Mouse (Mus musculus) ES-E14 (cell line): ENCODE data around the gene Astn2. TPM values are rescaled to one million over a fixed set of nuclear protein-coding genes. Genes with fewer than 3 reads are reported as not detected.
A peak's percentile ranks its signal among the peaks of the same experiment; 100 is the strongest.

Source experiments
- DNase-seq: peaks from one replicate; pipeline ENCODE4 v3.0.0-alpha.2; 2013; ENCODE audit warnings: low read depth, low spot score
- H3K27ac ChIP-seq: 2 replicates; pipeline ENCODE4 v1.5.1; 2012; ENCODE audit warnings: low read depth, mild to moderate bottlenecking, low read length, moderate library complexity, mixed read lengths; ENCODE audit not compliant: poor library complexity, insufficient read depth, severe bottlenecking
- H3K36me3 ChIP-seq: 2 replicates; pipeline ENCODE4 v1.6.1; 2012; ENCODE audit warnings: mild to moderate bottlenecking, low read length, moderate library complexity, mixed read lengths; ENCODE audit not compliant: control insufficient read depth, poor library complexity, insufficient read depth, severe bottlenecking
- H3K4me1 ChIP-seq, 2 experiments: fragments of 150-350 bp in 1 of 2; sonication (generic) in 1 of 2; 2 replicates each; pipeline ENCODE4 v1.6.1; 2012; ENCODE audit warnings: low read length in 2 of 2, mild to moderate bottlenecking in 1 of 2, mixed read lengths in 1 of 2; ENCODE audit not compliant: control insufficient read depth in 2 of 2, insufficient read depth in 2 of 2, poor library complexity in 1 of 2
- H3K4me3 ChIP-seq, 2 experiments: fragments of 150-350 bp in 1 of 2; sonication (generic) in 1 of 2; 2 replicates each; pipeline ENCODE4 v1.5.1; 2012; ENCODE audit warnings: low read length in 2 of 2, low read depth in 1 of 2, mild to moderate bottlenecking in 1 of 2, mixed read lengths in 1 of 2; ENCODE audit not compliant: insufficient read depth in 1 of 2, poor library complexity in 1 of 2, severe bottlenecking in 1 of 2
- H3K9ac ChIP-seq: 2 replicates; pipeline ENCODE4 v1.6.1; 2012; ENCODE audit warnings: low read depth, mild to moderate bottlenecking, low read length, mixed read lengths; ENCODE audit not compliant: poor library complexity, insufficient read depth, severe bottlenecking
- H3K9me3 ChIP-seq: fragments of 150-350 bp; sonication (generic); 2 replicates; pipeline ENCODE4 v1.6.1; 2012; ENCODE audit warnings: low read depth, mild to moderate bottlenecking, low read length; ENCODE audit not compliant: control insufficient read depth, insufficient read depth
- CHD2 ChIP-seq: IDR thresholded peaks from 2 replicates; pipeline ENCODE4 v1.6.1; 2014; ENCODE audit warnings: mild to moderate bottlenecking, low read depth, low read length, inconsistent platforms
- HCFC1 ChIP-seq: IDR thresholded peaks from 2 replicates; pipeline ENCODE4 v1.6.1; 2012; ENCODE audit warnings: low read length, inconsistent platforms, borderline replicate concordance; ENCODE audit not compliant: insufficient read depth
- MAFK ChIP-seq: IDR thresholded peaks from 2 replicates; pipeline ENCODE4 v1.6.1; 2014; ENCODE audit warnings: mild to moderate bottlenecking, low read depth, low read length, inconsistent platforms; ENCODE audit not compliant: insufficient read depth
- ZC3H11A ChIP-seq: IDR thresholded peaks from 2 replicates; pipeline ENCODE4 v1.6.1; 2012; ENCODE audit warnings: low read depth, mild to moderate bottlenecking, inconsistent platforms, low read length, borderline replicate concordance
- ZNF384 ChIP-seq: IDR thresholded peaks from 2 replicates; pipeline ENCODE4 v1.6.1; 2012; ENCODE audit warnings: low read depth, low read length, inconsistent platforms
- in situ Hi-C, 2 experiments: fragments of 600-800 bp; cut with MboI; formaldehyde crosslinking; loops; one replicate each; pipeline ENCODE4 v1.15.1; 2025; ENCODE audit warnings: low sequenced_read_pairs in 2 of 2, inconsistent platforms in 1 of 2; ENCODE audit not compliant: unreplicated experiment in 2 of 2
- total RNA-seq: library from RNA; depleted of rRNA; stranded (reverse); fragments of 300-350 nt; gene quantifications from 2 replicates; pipeline ENCODE4 v1.2.3, GENCODE M21; 2012

The Astn2 gene
- total RNA-seq, 1 experiment, result 0.04 TPM

DNA sequence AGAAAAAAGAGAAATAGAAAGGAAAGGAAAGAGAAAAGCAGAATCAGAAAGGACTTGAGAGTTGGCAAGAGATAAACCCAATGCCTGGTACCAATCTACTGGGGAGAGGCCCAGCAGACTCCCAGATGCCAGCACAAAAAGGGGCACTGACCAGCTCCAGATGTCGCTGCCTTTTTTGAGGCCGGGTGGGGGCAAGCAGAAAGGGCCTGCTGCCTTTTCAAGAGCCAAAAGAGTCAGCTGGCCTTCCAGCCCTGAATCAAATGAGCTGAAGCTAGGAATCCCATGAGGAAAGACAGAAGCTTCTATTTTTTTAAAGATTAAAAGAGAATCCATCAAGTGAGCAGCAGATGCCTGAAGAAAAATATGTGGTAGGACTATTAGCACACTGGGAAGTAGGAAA, 873.5 kb downstream of the Astn2 start:
- Histone ChIP-seq H3K9me3 (no peaks in the 10 kb centered on the region), H3K4me3 (no peak overlapping the region), H3K36me3 (no peaks in the 10 kb centered on the region), H3K9ac (no peak overlapping the region), H3K27ac (no peak overlapping the region), H3K4me1 (no peaks in the 10 kb centered on the region)
- in situ Hi-C loops, result no loop called here
- DNase-seq, result no peak
- TF ChIP-seq HCFC1 (no peak), MAFK (no peak), ZC3H11A (no peak), CHD2 (no peak), ZNF384 (no peak)

- Histone ChIP-seq H3K4me3 (no peak overlapping the region), H3K36me3 (no peaks in the 10 kb centered on the region), H3K9me3 (no peaks in the 10 kb centered on the region), H3K4me1 (no peaks in the 10 kb centered on the region), H3K9ac (no peak overlapping the region), H3K27ac (no peak overlapping the region)
- in situ Hi-C loops, result no loop called here
- no peak for DNase-seq
- TF ChIP-seq ZC3H11A (no peak), HCFC1 (no peak), CHD2 (no peak), ZNF384 (no peak), MAFK (no peak)
Measured at GRCm38 (mm10) chr4:65508101-65508500, 896.3 kb downstream of the Astn2 start.

- DNase-seq, result no peak
- TF ChIP-seq MAFK (no peak), ZNF384 (no peak), CHD2 (no peak), ZC3H11A (no peak), HCFC1 (no peak)
- H3K4me3 ChIP-seq, result no peak overlapping the region
- H3K27ac ChIP-seq, result no peak overlapping the region
- no peaks in the 10 kb centered on the region for H3K9me3 ChIP-seq
- in situ Hi-C loops, result no loop called here
- no peaks in the 10 kb centered on the region for H3K36me3 ChIP-seq
- no peaks in the 10 kb centered on the region for H3K4me1 ChIP-seq
- no peak overlapping the region for H3K9ac ChIP-seq
Measured at GRCm38 (mm10) chr4:65506870-65507269, 897.5 kb downstream of the Astn2 start.

- no peak overlapping the region for H3K27ac ChIP-seq
- H3K4me3 ChIP-seq, result no peak overlapping the region
- TF ChIP-seq MAFK (no peak), CHD2 (no peak), ZC3H11A (peak; percentile 87)
- H3K36me3 ChIP-seq, result no peaks in the 10 kb centered on the region
- H3K9me3 ChIP-seq, result no peaks in the 10 kb centered on the region
- H3K4me1 ChIP-seq, result no peaks in the 10 kb centered on the region
- no peak overlapping the region for H3K9ac ChIP-seq
- in situ Hi-C loops, result loop anchor here in 1 of 2 experiments (25.0 kb wide), 2 partner anchors 659 to 959 kb away; no protein-coding TSS in a partner anchor
- DNase-seq, result peak; percentile 58
Measured at GRCm38 (mm10) chr4:65496463-65496834, 908.0 kb downstream of the Astn2 start.
